Mouse (Mus musculus) testis, adult 2 months (tissue): ENCODE data around the gene A730049H05Rik. TPM values are rescaled to one million over a fixed set of nuclear protein-coding genes. Genes with fewer than 3 reads are reported as not detected.
A peak's percentile ranks its signal among the peaks of the same experiment; 100 is the strongest.

Experiments
- H3K27ac ChIP-seq: fragments of 200-500 bp; 2 replicates; pipeline ENCODE4 v1.5.1; 2012; ENCODE audit warnings: low read depth, low read length; ENCODE audit not compliant: control insufficient read depth, insufficient read depth
- H3K27me3 ChIP-seq: fragments of 200-500 bp; 2 replicates; pipeline ENCODE4 v1.6.1; 2012; ENCODE audit warnings: mild to moderate bottlenecking, low read length, moderate library complexity; ENCODE audit not compliant: control insufficient read depth, insufficient read depth
- H3K36me3 ChIP-seq: fragments of 200-500 bp; 2 replicates; pipeline ENCODE4 v1.6.1; 2012; ENCODE audit warnings: mild to moderate bottlenecking, low read length; ENCODE audit not compliant: control insufficient read depth, insufficient read depth
- H3K4me1 ChIP-seq: fragments of 200-500 bp; 2 replicates; pipeline ENCODE4 v1.6.1; 2012; ENCODE audit warnings: low read length; ENCODE audit not compliant: control insufficient read depth, insufficient read depth
- H3K4me3 ChIP-seq: fragments of 200-500 bp; 2 replicates; pipeline ENCODE4 v1.5.1; 2012; ENCODE audit warnings: low read depth, mild to moderate bottlenecking, low read length, moderate library complexity, mixed read lengths; ENCODE audit not compliant: control insufficient read depth
- CTCF ChIP-seq: fragments of 200-500 bp; IDR thresholded peaks from 2 replicates; pipeline ENCODE4 v1.5.1; 2012; ENCODE audit warnings: low read depth, mild to moderate bottlenecking, inconsistent platforms, low read length, moderate library complexity; ENCODE audit not compliant: control insufficient read depth, insufficient read depth, insufficient replicate concordance
- POLR2A ChIP-seq: fragments of 200-500 bp; IDR thresholded peaks from 2 replicates; pipeline ENCODE4 v1.6.1; 2012; ENCODE audit warnings: low read depth, mild to moderate bottlenecking, inconsistent platforms, low read length, moderate library complexity; ENCODE audit not compliant: control insufficient read depth
- polyA plus RNA-seq: library from polyadenylated mRNA; depleted of rRNA; stranded (reverse); fragments of >200 nt; gene quantifications from 2 replicates; pipeline ENCODE4 v1.2.3, GENCODE M21; 2012; rRNA removed

Gene A730049H05Rik
- 0.08 TPM in 1 of 2 replicates, not detected in the other for polyA plus RNA-seq

DNA sequence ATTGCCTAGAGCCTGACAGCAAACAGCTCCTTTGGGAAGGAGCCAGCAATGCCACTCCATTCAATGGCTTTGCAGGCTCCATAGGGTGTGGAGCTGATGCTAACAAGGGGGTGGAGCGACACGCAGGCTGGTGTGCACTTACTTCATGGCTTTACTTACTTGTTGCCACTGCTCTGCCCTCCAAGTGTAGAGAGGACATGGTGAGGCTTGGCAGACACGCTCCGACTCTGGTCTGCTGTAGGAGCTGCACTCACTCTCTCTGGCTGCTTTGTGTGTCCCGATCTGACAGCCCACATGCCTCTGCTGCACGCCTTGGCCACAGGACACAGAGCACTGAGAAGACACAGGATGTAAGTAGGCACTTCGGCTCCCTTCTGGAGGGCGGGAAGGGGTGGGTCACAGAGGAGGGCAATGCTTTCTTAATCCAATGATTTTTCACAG lies at the start of gene A730049H05Rik:
Gene A730049H05Rik, plus strand, starts transcription at position 168 of the 441 bp plus-strand sequence.
- no peak within 1 kb of the TSS for H3K4me3 ChIP-seq
- no peaks in the 10 kb centered on the region for H3K27me3 ChIP-seq
- H3K36me3 ChIP-seq: no peaks in the 10 kb centered on the region
- no peak within 1 kb of the TSS for H3K27ac ChIP-seq
- no peak for TF ChIP-seq POLR2A
- no peak for TF ChIP-seq CTCF
- H3K4me1 ChIP-seq: no peaks in the 10 kb centered on the region

DNA sequence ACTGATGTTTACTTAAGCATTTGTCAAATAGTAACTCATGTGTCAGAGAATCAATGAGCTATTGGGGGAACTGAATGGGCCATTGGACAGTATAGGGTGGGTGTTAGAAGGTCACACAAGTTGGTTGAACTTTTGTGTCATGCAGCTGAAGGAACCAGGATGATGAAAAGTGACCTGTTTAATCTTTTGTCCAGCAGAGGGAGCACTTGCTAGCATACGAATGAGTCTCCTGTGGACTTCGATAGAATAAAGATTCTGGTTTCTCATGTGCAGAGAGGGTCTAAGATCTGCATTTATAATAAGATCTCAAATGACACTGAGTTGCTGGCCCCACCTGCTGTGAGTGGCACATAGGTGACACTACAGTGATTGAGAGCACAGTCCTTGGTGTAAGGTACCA lies 39.9 kb upstream of the A730049H05Rik start:
- H3K36me3 ChIP-seq: no peaks in the 10 kb centered on the region
- no peak overlapping the region for H3K4me3 ChIP-seq
- H3K27ac ChIP-seq: no peak overlapping the region
- no peak for TF ChIP-seq POLR2A
- no peak for TF ChIP-seq CTCF
- H3K27me3 ChIP-seq: no peaks in the 10 kb centered on the region
- H3K4me1 ChIP-seq: peaks cover 3% of the 10 kb centered on the region; the same call in 1 of the 2 replicates

DNA sequence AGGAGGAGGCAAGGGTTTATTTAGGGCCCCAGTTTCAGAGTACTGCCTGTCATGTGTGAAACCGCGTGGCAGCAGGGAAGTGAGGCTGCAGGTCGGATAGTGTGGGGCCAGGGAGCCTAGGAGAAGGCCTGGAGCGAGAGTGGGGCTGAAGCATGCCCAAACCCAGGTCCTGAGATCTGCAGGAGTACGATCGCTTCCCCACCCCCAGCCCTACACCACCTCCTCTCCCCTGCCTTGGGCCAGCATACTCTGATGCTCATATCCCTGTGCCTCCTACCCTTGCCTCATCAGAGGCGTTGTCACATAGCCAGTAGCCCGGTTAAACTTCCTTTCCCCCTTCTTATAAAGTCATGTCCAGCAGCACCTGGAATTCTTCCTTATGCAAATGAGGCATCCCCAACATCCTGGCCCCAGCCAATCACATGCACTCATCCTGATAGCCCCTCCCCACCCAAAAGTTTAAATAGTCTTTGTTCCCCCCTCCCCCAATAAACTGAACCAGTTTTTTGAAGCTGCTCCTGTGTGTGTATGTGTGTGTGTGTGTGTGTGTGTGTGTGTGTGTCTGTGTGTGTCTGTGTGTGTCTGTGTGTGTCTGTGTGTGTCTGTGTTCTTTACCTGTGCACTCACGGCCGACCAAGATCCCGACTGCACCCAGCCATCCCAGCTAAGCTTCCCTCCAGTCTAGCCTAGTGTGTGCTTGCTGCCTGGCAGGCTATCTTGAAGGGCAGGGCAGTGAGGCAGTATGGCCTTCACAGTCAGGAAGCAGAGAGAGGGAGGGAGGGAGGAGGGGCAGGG lies 36.9 kb upstream of the A730049H05Rik start:
- Histone ChIP-seq H3K4me3 (no peak overlapping the region), H3K27ac (no peak overlapping the region), H3K27me3 (no peaks in the 10 kb centered on the region), H3K4me1 (peaks cover 3% of the 10 kb centered on the region; the same call in 1 of the 2 replicates), H3K36me3 (no peaks in the 10 kb centered on the region)
- TF ChIP-seq POLR2A: no peak
- no peak for TF ChIP-seq CTCF

DNA sequence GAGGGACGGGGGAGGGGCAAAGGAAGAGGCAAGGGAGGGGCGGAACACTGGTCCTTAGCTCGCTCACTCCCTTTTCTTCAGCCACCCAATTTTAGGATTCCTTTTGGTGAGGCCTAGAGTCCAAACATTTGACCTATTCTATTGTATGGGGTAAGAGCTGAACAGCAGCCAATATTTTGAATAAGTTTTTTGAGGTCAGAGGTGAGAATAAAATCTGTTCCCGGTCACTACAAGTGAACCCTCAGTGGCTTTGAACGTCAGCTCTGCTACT lies 36.4 kb upstream of the A730049H05Rik start:
- no peak for TF ChIP-seq CTCF
- no peak for TF ChIP-seq POLR2A
- Histone ChIP-seq H3K36me3 (no peaks in the 10 kb centered on the region), H3K27ac (no peak overlapping the region), H3K4me3 (no peak overlapping the region), H3K4me1 (peaks cover 3% of the 10 kb centered on the region; the same call in 1 of the 2 replicates), H3K27me3 (no peaks in the 10 kb centered on the region)

DNA sequence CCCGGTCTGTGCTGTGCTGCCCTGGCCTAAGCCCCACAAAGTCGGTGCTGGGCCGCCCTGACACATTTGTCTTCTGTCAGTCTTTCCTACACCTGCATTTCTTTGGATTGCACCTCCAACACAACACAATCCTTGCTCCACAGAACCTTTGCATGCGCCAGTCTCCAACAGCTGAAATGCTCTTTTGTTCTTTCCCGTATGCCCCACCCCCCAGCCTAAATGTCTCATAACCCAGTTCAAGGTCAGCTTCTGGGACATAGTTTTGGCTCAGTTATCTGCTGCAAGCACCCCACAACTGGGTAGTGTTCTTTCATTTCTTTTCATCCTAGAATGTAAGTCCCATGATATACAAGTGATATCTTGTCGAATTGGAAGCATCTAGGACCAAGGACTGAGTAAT lies 34.8 kb upstream of the A730049H05Rik start:
- H3K4me1 ChIP-seq: peaks cover 3% of the 10 kb centered on the region; the same call in 1 of the 2 replicates
- no peak overlapping the region for H3K27ac ChIP-seq
- no peaks in the 10 kb centered on the region for H3K27me3 ChIP-seq
- H3K4me3 ChIP-seq: no peak overlapping the region
- H3K36me3 ChIP-seq: no peaks in the 10 kb centered on the region
- TF ChIP-seq POLR2A (no peak), CTCF (no peak)

DNA sequence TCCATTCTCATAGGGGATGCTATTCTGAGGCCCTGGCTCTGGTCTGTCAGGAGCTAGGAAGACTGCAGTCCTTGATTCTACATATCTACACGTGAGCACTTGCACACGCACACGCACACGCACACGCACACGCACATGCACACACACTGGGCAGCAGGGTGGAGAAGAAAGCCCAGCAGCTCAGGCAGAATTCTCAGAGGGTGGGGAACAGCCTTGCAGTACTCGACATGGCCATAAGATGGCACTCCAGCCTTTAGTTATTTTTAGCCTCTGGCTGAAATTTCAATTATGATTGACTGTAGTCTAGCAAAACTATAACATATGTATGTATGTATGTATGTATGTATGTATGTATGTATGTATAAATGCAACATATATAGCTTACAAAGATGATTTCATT lies 31.5 kb upstream of the A730049H05Rik start:
- no peak overlapping the region for H3K4me3 ChIP-seq
- no peak overlapping the region for H3K27ac ChIP-seq
- H3K4me1 ChIP-seq: peaks cover 2% of the 10 kb centered on the region
- H3K27me3 ChIP-seq: no peaks in the 10 kb centered on the region
- H3K36me3 ChIP-seq: no peaks in the 10 kb centered on the region
- no peak for TF ChIP-seq POLR2A
- TF ChIP-seq CTCF: peak; percentile 71; the same call in 1 of the 2 replicates

DNA sequence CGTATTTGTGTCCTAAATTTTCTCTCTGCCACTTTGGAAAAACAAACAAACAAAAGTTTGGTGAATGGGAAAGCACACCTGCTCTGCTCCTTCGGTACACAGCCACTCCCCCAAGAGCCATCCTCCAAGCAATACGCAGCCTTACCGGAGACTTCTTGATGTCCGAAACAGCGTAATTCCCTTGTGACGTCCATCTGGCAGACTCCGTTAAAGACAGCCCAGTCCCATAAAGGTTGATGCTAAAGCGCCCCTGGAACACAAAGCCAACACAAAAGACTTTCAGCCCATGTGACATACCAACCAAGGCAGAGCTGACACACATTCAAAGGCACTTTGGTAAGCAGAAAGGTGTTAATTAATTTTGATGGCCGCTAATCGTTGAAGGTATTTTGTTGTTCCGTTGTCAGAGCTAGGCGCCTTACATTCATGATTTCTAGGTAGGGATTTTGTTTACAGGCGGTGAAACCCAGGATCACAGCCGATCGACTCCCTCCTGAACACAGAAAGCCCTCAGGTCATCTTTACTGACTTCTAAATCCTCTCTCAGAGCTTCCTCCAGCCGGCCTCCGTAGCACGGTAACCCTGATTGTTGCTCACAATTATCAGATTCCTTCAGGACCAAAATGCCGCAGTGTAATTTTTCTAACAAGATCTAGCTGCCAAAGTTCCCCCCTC lies 29.4 kb upstream of the A730049H05Rik start:
- H3K36me3 ChIP-seq: no peaks in the 10 kb centered on the region
- peak overlapping the region; percentile 57 for H3K4me3 ChIP-seq
- no peak overlapping the region for H3K27ac ChIP-seq
- H3K27me3 ChIP-seq: no peaks in the 10 kb centered on the region
- TF ChIP-seq POLR2A (no peak), CTCF (no peak)
- peaks cover 2% of the 10 kb centered on the region for H3K4me1 ChIP-seq

DNA sequence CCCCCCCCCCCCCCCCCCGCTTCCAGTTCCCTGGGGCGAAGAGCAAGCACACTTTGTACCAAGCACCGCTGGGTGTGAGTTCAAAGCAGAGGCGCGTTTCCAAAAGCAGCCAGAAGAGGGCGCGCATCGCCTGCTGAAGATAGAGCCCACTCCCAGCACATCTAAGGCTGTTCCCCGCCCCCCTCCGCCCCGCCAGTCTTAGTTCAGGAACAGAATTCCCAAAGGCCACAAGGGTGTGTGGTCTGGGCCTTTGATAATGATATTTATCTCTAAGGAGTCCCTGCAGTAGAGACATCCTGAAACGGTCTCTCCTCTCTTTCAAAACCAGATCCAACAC lies 28.9 kb upstream of the A730049H05Rik start:
- TF ChIP-seq POLR2A: no peak
- peak; percentile 93 for TF ChIP-seq CTCF
- Histone ChIP-seq H3K4me1 (peaks cover 2% of the 10 kb centered on the region), H3K27ac (no peak overlapping the region), H3K27me3 (no peaks in the 10 kb centered on the region), H3K4me3 (peak overlapping the region; percentile 48), H3K36me3 (no peaks in the 10 kb centered on the region)
